Mouse (Mus musculus) Patski (cell line): Measurements from ENCODE around the gene Ly6g6f. TPM values are rescaled to one million over a fixed set of nuclear protein-coding genes. Genes with fewer than 3 reads are reported as not detected.
A peak's percentile ranks its signal among the peaks of the same experiment; 100 is the strongest.

Experiments
- ATAC-seq: fragments of 100-300 bp; one replicate; pipeline ENCODE4 v1.8.0; 2021
- CTCF ChIA-PET: fragments of 350-600 bp; sonication (Branson Sonifier 250); formaldehyde crosslinking; loops from one replicate; lab custom pipeline; 2022; ENCODE audit warnings: inconsistent platforms; lab: Charles Lee
- POLR2A ChIA-PET: fragments of 350-600 bp; sonication (Branson Sonifier 250); formaldehyde crosslinking; loops from one replicate; lab custom pipeline; 2022; ENCODE audit warnings: antibody characterized with exemption, inconsistent platforms; lab: Charles Lee
- DNase-seq: peaks from one replicate; pipeline ENCODE4 v3.0.0-alpha.2; 2011; ENCODE audit warnings: low read depth, low spot score
- H3K27me3 ChIP-seq: fragments of 371-371 bp; one replicate; pipeline ENCODE4 v1.5.1; 2021
- CTCF ChIP-seq: fragments of 100-300 bp; IDR thresholded peaks from one replicate; pipeline ENCODE4 v1.5.1; 2021
- in situ Hi-C: fragments of 300-500 bp; cut with MboI; formaldehyde crosslinking; loops from 3 replicates; pipeline ENCODE4 v1.11.1; 2018; ENCODE audit warnings: low pct_unique_long_range_greater_than_20kb, mixed read lengths
- polyA plus RNA-seq: library from polyadenylated mRNA; unstranded; gene quantifications from one replicate; pipeline ENCODE4 v1.2.3, GENCODE M21; 2021

The Ly6g6f gene
- polyA plus RNA-seq, 1 experiment from 2014 or later, result not detected

DNA sequence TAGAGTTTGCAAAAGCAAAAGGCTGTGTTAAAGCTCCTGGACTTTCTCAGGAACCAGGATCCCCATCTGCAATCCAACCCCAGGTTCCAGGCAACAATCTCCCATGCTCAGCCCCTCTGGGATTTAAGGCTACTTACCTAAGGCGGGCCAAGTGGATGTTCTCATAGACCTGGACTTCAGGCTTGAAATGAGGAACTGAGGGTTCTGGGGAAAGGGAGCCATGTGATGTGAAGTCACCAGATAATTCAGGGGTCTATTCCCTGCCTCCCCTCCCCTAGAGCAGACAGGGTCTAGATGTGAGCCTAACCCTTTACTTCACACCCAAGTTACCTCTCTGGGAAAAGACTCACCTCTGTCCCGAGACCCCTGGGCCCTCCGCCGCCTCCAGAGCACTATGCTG lies 4.7 kb downstream of the Ly6g6f start:
- TF ChIP-seq CTCF, result no peak
- ChIA-PET POLR2A (no interaction called here), CTCF (no interaction called here)
- no peak for ATAC-seq
- peaks cover 7% of the 10 kb centered on the region for H3K27me3 ChIP-seq
- DNase-seq, result no peak
- in situ Hi-C loops, result no loop called here

DNA sequence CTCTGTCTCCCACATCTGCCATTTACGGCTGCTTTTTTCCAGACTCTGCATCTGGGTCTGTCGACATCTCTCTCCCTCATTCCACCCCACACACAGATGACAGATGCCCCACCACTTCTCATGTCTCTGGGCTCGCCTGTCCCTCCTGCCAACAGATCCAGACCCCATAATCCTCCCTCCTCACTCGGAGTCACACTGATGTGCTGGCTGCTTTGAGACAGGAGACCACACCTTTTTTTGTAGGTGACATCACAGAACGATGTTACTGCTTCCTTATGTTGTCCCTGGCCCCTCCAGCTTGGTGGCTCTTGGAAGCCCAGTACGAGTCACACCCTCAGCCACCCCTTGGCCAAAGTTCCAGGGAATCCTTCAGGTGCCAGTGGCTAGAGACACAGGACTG lies 5.2 kb downstream of the Ly6g6f start:
- ChIA-PET POLR2A (no interaction called here), CTCF (interaction anchor here (1.3 kb wide), 1 partner anchor 58 kb away, joined by 4 read pairs; no protein-coding TSS in a partner anchor)
- peaks cover 7% of the 10 kb centered on the region for H3K27me3 ChIP-seq
- no peak for TF ChIP-seq CTCF
- in situ Hi-C loops, result no loop called here
- DNase-seq (no peak), ATAC-seq (no peak)

DNA sequence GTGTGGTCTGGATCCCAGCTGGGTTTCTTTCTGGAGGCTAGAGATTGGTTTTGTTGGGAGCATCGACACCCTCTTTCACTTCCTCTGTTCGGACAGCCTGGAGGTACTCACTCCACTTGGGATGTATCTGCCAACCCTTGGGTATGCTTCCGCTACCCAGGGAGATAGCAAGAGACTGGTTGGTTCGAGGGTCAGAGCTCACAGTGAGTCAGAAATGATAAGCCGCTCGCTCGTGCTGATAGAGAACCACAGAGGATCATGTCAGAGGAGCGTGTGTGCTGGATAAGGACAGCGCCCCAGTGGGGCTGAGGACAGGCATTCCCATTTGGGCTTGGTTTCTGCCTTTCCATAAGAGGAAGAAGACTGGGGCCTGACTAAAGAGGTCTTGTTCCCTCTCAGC lies 5.6 kb downstream of the Ly6g6f start:
- in situ Hi-C loops, result no loop called here
- TF ChIP-seq CTCF, result no peak
- ChIA-PET CTCF (interaction anchor here (1.3 kb wide), 1 partner anchor 58 kb away, joined by 4 read pairs; no protein-coding TSS in a partner anchor), POLR2A (no interaction called here)
- ATAC-seq, result no peak
- no peak for DNase-seq
- H3K27me3 ChIP-seq, result peaks cover 7% of the 10 kb centered on the region

DNA sequence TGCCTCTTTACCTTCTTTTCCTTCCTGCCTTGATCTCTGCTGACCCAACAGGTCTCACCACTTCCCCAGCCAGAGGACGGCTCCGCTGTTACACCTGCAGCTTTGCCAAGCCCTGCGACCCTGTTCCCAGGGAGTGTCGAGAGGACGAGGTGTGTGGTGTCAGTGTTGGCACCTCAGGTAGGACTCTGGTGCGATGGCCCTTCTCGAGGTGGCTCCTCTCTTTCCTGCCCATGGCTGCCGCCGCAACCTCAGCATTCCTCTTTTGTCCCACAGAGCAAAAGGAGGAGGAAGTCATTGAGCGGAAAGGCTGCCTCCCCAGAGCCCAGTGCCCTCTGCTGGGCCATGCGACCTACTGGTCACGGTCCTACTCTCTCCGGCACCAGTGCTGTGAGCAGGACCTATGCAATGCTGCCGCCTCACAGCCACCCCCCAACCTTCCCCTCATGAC lies 7.6 kb downstream of the Ly6g6f start, which contains the start of gene Ly6g6d:
Gene Ly6g6d (minus strand): TSS at position 280 of the 448 bp plus-strand sequence.
- CTCF ChIA-PET, result interaction anchor here (1.8 kb wide), 1 partner anchor 57 kb away, joined by 4 read pairs; no protein-coding TSS in a partner anchor
- H3K27me3 ChIP-seq, result peaks cover 3% of the 10 kb centered on the region
- POLR2A ChIA-PET, result no interaction called here
- TF ChIP-seq CTCF, result no peak
- DNase-seq, result no peak
- in situ Hi-C loops, result no loop called here
- peak; percentile 37 for ATAC-seq

DNA sequence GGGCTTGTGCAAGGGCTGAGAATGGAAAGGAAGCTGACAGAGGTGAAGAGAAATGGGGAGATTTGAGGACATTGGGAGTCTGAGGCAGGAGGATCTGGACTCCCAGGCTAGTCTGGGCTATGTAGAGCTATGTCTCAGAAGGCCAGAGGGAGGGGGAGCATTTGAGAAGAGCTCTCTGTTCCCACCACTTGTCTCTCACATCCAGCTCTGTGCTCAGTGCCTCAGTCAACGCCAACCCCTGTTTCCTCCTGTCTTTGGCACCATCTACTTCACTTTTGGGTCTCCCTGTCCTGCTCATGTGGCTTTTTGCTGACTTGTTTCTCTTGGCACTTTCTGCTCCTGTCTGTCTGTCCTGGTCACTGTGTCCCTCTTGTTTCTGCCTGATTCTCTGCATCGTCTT lies 8.1 kb downstream of the Ly6g6f start:
- TF ChIP-seq CTCF, result no peak
- POLR2A ChIA-PET, result no interaction called here
- no peaks in the 10 kb centered on the region for H3K27me3 ChIP-seq
- ATAC-seq, result no peak
- in situ Hi-C loops, result no loop called here
- DNase-seq, result no peak
- CTCF ChIA-PET, result interaction anchor here (1.7 to 1.8 kb wide), 2 partner anchors 13 to 56 kb away, joined by 4 read pairs; no protein-coding TSS in a partner anchor

DNA sequence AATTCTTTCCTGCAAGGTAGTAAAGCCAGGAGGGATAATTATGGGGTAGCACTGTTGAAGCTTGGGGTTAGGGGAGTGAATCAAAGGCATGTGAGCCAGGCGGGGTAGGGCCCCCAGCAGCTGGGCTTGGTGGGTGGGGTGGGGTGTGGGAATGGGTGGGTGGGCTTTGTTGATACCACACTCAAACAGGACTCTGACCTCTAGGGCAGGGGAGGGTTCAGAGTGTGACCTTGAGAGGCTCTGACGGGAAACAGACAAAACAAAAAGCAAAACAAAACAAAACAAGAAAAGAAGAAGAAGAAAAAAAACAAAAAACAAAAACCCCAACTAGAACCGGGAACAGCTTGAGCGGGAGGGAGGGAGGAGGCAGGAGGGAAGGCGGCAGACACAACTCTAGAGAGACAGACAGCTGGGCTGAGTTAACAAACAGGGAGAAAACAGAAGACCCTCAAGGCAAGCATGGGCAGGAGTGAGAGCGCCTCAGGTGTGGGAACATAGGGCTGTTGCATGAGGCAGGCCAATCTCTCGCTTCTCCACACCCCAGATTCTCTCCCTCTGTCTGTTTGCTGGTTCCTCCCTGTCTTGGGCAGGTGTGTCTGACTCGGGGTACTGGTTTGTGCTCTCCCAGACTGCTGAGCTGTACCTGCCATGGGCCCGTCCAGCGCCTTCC lies 8.8 kb downstream of the Ly6g6f start, which contains the start of gene Ly6g6e:
Gene Ly6g6e (plus strand): TSS at position 396 of the 670 bp plus-strand sequence.
- no peak for TF ChIP-seq CTCF
- ATAC-seq (no peak), DNase-seq (no peak)
- ChIA-PET CTCF (interaction anchor here (1.7 to 1.8 kb wide), 2 partner anchors 12 to 56 kb away, joined by 4 read pairs; no protein-coding TSS in a partner anchor), POLR2A (no interaction called here)
- in situ Hi-C loops, result no loop called here
- no peaks in the 10 kb centered on the region for H3K27me3 ChIP-seq

DNA sequence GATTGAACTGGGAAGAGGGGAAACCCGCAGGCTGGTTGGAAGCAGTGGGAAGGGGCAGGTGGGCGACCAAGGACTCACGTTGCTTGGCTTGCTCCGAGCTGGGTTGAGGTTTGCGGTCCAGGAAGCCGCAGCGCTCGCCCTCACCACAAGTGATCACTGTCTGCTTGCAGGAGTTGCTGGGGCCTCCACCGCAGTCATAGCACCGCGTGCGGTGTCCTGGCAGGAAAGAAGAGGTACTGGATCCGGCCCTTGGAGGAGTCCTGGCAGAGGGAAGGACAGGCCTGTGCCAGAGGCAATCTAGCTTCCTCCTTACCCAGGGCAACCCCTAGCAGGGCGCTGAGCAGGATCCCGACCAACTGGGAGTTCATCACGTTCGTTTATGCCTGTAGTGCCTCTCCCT lies 11.3 kb downstream of the Ly6g6f start:
- DNase-seq, result no peak
- in situ Hi-C loops, result no loop called here
- no peaks in the 10 kb centered on the region for H3K27me3 ChIP-seq
- no peak for ATAC-seq
- TF ChIP-seq CTCF, result no peak
- POLR2A ChIA-PET, result no interaction called here
- CTCF ChIA-PET, result no interaction called here

DNA sequence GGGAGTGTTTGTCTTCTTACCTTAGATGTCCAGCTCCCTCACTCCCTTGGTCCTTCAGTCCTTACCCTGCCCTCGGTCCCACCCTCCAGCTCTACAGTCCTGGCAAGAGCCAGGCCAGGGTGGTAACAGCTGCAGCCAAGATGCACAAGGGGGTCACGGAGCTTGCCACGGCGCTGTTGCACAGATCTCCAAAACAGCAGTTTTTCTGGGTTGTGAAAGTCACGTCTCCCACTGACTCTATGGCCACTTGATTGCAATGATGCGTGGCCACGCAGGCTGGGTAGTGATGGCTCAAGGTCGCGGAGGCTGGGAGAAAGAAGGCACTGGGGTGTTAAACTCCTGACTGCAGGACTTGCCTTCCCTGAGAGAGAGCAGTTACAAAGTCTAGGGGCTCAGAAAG lies 14.0 kb downstream of the Ly6g6f start:
- TF ChIP-seq CTCF, result no peak
- ATAC-seq (no peak), DNase-seq (no peak)
- in situ Hi-C loops, result no loop called here
- ChIA-PET CTCF (no interaction called here), POLR2A (interaction anchor here (1.7 kb wide), 1 partner anchor 19 kb away, joined by 4 read pairs; no protein-coding TSS in a partner anchor)
- H3K27me3 ChIP-seq, result no peaks in the 10 kb centered on the region

DNA sequence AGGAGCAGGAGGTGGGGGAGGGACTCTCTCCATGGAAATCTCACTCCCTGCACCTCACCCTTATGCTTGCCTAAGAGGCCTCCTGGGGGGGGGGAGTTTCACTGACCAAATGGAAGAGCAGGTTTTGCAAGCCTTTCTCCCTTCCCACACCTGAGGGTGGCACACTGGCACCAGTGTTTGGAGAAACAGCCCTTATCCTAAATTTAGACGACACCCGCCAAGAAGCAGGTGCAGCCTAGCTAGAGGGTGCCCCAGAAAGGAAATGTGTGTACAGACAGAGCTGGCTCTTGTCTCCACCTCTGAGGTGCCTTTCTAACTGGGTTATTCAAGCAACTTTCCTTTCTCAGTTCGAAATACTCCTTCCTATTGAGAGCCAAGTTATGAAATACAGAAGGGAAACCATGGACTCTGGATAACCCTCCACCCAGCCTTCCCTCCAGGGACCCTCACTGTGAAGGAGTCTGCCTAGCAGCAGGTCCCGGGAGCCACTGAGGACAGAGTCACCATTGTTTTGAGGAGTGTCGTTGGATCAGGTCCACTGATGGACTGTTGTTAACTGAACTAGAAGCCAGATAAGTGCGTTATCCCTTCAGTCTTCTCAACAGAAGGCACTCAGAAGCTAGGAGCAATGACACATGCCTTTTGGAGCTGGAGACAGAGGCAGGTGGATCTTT lies 14.7 kb downstream of the Ly6g6f start:
- in situ Hi-C loops, result no loop called here
- no peak for TF ChIP-seq CTCF
- DNase-seq (no peak), ATAC-seq (no peak)
- CTCF ChIA-PET, result no interaction called here
- POLR2A ChIA-PET, result interaction anchor here (0.7 to 1.7 kb wide), 2 partner anchors 19 to 103 kb away, joined by 4 read pairs; no protein-coding TSS in a partner anchor
- no peaks in the 10 kb centered on the region for H3K27me3 ChIP-seq

DNA sequence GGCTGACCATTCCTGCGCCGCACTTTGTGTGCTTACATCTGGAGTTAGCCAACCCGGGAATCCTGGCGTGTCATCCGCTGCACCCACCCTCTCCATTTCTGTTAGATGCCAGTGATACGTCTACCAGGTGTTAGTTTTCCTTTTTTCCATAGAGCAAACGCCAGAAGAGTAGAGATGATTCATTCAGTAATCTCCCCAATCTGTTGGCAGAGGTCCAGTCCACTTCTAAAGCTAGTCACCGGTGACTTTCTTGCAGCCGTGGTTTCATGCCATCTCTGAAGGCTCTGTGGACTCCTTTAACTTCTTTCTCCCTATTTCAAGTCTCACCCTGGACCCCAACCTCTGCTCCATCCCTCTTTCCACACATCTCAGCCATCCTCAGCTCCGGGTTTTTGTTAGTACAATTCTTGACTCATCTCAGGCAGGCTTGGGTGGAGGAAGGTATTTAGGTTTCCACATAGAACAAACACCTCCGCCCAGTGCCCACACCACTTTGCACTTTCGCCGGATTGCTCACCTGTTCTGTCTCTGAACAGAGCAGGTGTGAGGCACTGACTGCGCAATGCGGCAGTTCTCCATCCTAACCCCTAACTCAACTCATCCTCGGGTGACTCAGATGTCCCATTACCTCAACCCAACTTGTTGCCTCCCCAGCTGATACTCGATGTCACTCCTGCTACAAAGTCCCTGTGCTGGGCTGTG lies 17.0 kb downstream of the Ly6g6f start:
- in situ Hi-C loops, result no loop called here
- ChIA-PET CTCF (no interaction called here), POLR2A (no interaction called here)
- DNase-seq, result no peak
- no peaks in the 10 kb centered on the region for H3K27me3 ChIP-seq
- no peak for TF ChIP-seq CTCF
- ATAC-seq, result no peak
